ENCODE assay signal across 8 mouse cellular contexts in genomic region chr2:129100784-129101310, GRCm38 (mm10). TPM values are rescaled to one million over a fixed set of nuclear protein-coding genes. Genes with fewer than 3 reads are reported as not detected.
DNase-seq lines count a peak whose midpoint lies in the region; ATAC-seq and TF ChIP-seq lines count a peak whose summit lies in the region.

Gene Polr1b, plus strand, starts transcription at chr2:129100995.

- no peaks in the 10 kb centered on the region for H3K4me1 ChIP-seq in ES-Bruce4 (ENCODE audit: control insufficient read depth, insufficient read depth, low read length)
- H3K4me1 ChIP-seq in forebrain, embryonic 13.5 days, result peaks cover 13% of the 10 kb centered on the region
- H3K4me1 ChIP-seq in liver, postnatal 0 days (ENCODE audit: insufficient read depth), result peaks cover 10% of the 10 kb centered on the region; the same call in 1 of the 2 replicates
- no peaks in the 10 kb centered on the region for H3K4me1 ChIP-seq in neural tube, embryonic 14.5 days (ENCODE audit: control insufficient read depth, insufficient read depth, low read length)

- DNase-seq in heart, postnatal 10 days, result peak; percentile 96 to 97
- DNase-seq in large intestine, adult 2 months (ENCODE audit: low read depth, low spot score), result peak; percentile 92
- peak; percentile 91 for DNase-seq in liver, postnatal 0 days
- DNase-seq in testis, postnatal 10 days (ENCODE audit: low spot score), result peak; percentile 91

- no peak for TF ChIP-seq CTCF in ES-Bruce4 (IDR thresholded peaks at IDR 0.05; ENCODE audit: low read depth, low read length)
- TF ChIP-seq CTCF in liver, postnatal 0 days (IDR thresholded peaks at IDR 0.05; ENCODE audit: low read depth), result no peak

- H3K27ac ChIP-seq in ES-Bruce4 (ENCODE audit: insufficient read depth, low read length), result no peak within 1 kb of the TSS
- H3K27ac ChIP-seq in forebrain, embryonic 13.5 days, result no peak within 1 kb of the TSS
- H3K27ac ChIP-seq in liver, postnatal 0 days (ENCODE audit: low read depth), result 0 out of 2 replicates have a peak within 1 kb of the TSS, but pooled peaks have one; percentile 25
- no peak within 1 kb of the TSS for H3K27ac ChIP-seq in neural tube, embryonic 14.5 days (ENCODE audit: low read depth, low read length)

- H3K4me2 ChIP-seq in forebrain, embryonic 13.5 days, result peak within 1 kb of the TSS; percentile 75
- peak within 1 kb of the TSS; percentile 96 for H3K4me2 ChIP-seq in liver, postnatal 0 days (ENCODE audit: low read depth, low read length)
- peak within 1 kb of the TSS; percentile 78 for H3K4me2 ChIP-seq in neural tube, embryonic 14.5 days (ENCODE audit: low read depth, low read length)

- no peaks in the 10 kb centered on the region for H3K27me3 ChIP-seq in ES-Bruce4 (ENCODE audit: control insufficient read depth, insufficient read depth, low read length, poor library complexity, severe bottlenecking)
- no peaks in the 10 kb centered on the region for H3K27me3 ChIP-seq in forebrain, embryonic 13.5 days
- H3K27me3 ChIP-seq in liver, postnatal 0 days (ENCODE audit: insufficient read depth, low read length), result no peaks in the 10 kb centered on the region
- no peaks in the 10 kb centered on the region for H3K27me3 ChIP-seq in neural tube, embryonic 14.5 days (ENCODE audit: control insufficient read depth, insufficient read depth, low read length)

- peak; percentile 76 for TF ChIP-seq POLR2A in ES-Bruce4 (IDR thresholded peaks at IDR 0.05; ENCODE audit: insufficient read depth, low read length)

- peaks cover 33% of the 10 kb centered on the region for H3K36me3 ChIP-seq in ES-Bruce4 (ENCODE audit: control insufficient read depth, insufficient read depth, low read length, poor library complexity, severe bottlenecking)
- peaks cover 31% of the 10 kb centered on the region for H3K36me3 ChIP-seq in forebrain, embryonic 13.5 days (ENCODE audit: poor library complexity, severe bottlenecking)
- H3K36me3 ChIP-seq in liver, postnatal 0 days (replicated peaks; ENCODE audit: insufficient read depth, low read length), result peaks cover 29% of the 10 kb centered on the region
- 0 out of 2 replicates have a peak, but pooled peaks cover 8% of the 10 kb centered on the region for H3K36me3 ChIP-seq in neural tube, embryonic 14.5 days (ENCODE audit: control insufficient read depth, insufficient read depth, low read length)

- peak within 1 kb of the TSS; percentile 99 for H3K4me3 ChIP-seq in ES-Bruce4 (ENCODE audit: low read depth, low read length)
- H3K4me3 ChIP-seq in forebrain, embryonic 13.5 days, result peak within 1 kb of the TSS; percentile 74
- peak within 1 kb of the TSS; percentile 63 for H3K4me3 ChIP-seq in liver, postnatal 0 days (ENCODE audit: low read depth, low read length)
- H3K4me3 ChIP-seq in neural tube, embryonic 14.5 days (ENCODE audit: low read depth, low read length), result peak within 1 kb of the TSS; percentile 74

- peak within 1 kb of the TSS; percentile 87 for H3K9ac ChIP-seq in ES-Bruce4 (ENCODE audit: low read depth, poor library complexity, severe bottlenecking)
- H3K9ac ChIP-seq in forebrain, embryonic 13.5 days, result peak within 1 kb of the TSS; percentile 70
- H3K9ac ChIP-seq in liver, postnatal 0 days (replicated peaks), result peak within 1 kb of the TSS; percentile 63
- peak within 1 kb of the TSS; percentile 47 for H3K9ac ChIP-seq in neural tube, embryonic 14.5 days (replicated peaks; ENCODE audit: low read depth, low read length)

- no peak for TF ChIP-seq EP300 in ES-Bruce4 (IDR thresholded peaks at IDR 0.05; ENCODE audit: insufficient read depth, low read depth, low read length)
- TF ChIP-seq EP300 in liver, postnatal 0 days (IDR thresholded peaks at IDR 0.05; ENCODE audit: low read depth), result no peak

- WGBS in forebrain, embryonic 13.5 days, result under 1% methylated on average over 35 of the region's 35 CpGs
- WGBS in large intestine, adult 2 months, result under 1% methylated on average over 35 of the region's 35 CpGs
- under 1% methylated on average over 35 of the region's 35 CpGs for WGBS in liver, postnatal 0 days (ENCODE audit: insufficient replicate concordance)
- WGBS in neural tube, embryonic 14.5 days, result under 1% methylated on average over 35 of the region's 35 CpGs

- intact Hi-C loops in heart, postnatal 10 days (cut with DNase I), result loop anchor here (1.0 to 10.0 kb wide), 2 partner anchors 28 to 154 kb away; partner anchors contain the start of gene Chchd5

- no peaks in the 10 kb centered on the region for H3K9me3 ChIP-seq in ES-Bruce4 (replicated peaks; ENCODE audit: control insufficient read depth, insufficient read depth, low read length, poor library complexity, severe bottlenecking)
- H3K9me3 ChIP-seq in forebrain, embryonic 13.5 days (replicated peaks), result no peaks in the 10 kb centered on the region; the same call in 1 of the 2 replicates
- no peaks in the 10 kb centered on the region for H3K9me3 ChIP-seq in liver, postnatal 0 days (ENCODE audit: low read length)
- H3K9me3 ChIP-seq in neural tube, embryonic 14.5 days (ENCODE audit: control insufficient read depth, low read length), result no peaks in the 10 kb centered on the region

- peak; percentile 97 for ATAC-seq in cerebellum, adult (ENCODE audit: insufficient number of reproducible peaks, low FRiP score, low TSS enrichment)
- peak; percentile 99 for ATAC-seq in forebrain, embryonic 13.5 days
- peak; percentile 100 for ATAC-seq in liver, postnatal 0 days
- ATAC-seq in neural tube, embryonic 14.5 days (ENCODE audit: low read depth), result peak; percentile 99

RNA-seq across cellular contexts. Expression of gene Polr1b, which starts in this region (rescaled TPM):
- polyA plus RNA-seq in ES-Bruce4 (2011; ENCODE audit: insufficient read depth, insufficient read length, low read depth, missing spikeins), result 57.1 and 64.2 TPM in 2 replicates
- polyA plus RNA-seq in forebrain, embryonic 13.5 days (2015; fragmentation: Nextera tagmentation; extraction: Ambion mirVana), result 20.4 and 20.6 TPM in 2 replicates
- total RNA-seq in heart, postnatal 10 days (2021), result 10 to 100 TPM; 10.4 to 14.1 TPM
- 15.9 and 21.0 TPM in 2 replicates for polyA plus RNA-seq in large intestine, adult 2 months (2012; rRNA removed)
- polyA plus RNA-seq in liver, postnatal 0 days (2015; fragmentation: Nextera tagmentation; extraction: Ambion mirVana), result 6.5 and 7.1 TPM in 2 replicates
- polyA plus RNA-seq in neural tube, embryonic 14.5 days (2014; fragmentation: Nextera tagmentation; extraction: Ambion mirVana), result 13.2 and 15.9 TPM in 2 replicates
